Mouse (Mus musculus) heart, adult 8-10 months (tissue): ENCODE results near the gene Szrd1. TPM values are rescaled to one million over a fixed set of nuclear protein-coding genes. Genes with fewer than 3 reads are reported as not detected.

Experiments used
- DNase-seq: peaks from one replicate; pipeline ENCODE4 v3.0.0; 2022; ENCODE audit warnings: low spot score
- total RNA-seq, 4 experiments: library from RNA; stranded (reverse); gene quantifications; 2 replicates each; pipeline ENCODE4 v1.2.4; 2022

Szrd1 gene
- total RNA-seq = 100 to 1,000 TPM in 2 of 4 experiments, 10 to 100 TPM in 2; 87.5 to 111 (median 98.0) TPM

DNA sequence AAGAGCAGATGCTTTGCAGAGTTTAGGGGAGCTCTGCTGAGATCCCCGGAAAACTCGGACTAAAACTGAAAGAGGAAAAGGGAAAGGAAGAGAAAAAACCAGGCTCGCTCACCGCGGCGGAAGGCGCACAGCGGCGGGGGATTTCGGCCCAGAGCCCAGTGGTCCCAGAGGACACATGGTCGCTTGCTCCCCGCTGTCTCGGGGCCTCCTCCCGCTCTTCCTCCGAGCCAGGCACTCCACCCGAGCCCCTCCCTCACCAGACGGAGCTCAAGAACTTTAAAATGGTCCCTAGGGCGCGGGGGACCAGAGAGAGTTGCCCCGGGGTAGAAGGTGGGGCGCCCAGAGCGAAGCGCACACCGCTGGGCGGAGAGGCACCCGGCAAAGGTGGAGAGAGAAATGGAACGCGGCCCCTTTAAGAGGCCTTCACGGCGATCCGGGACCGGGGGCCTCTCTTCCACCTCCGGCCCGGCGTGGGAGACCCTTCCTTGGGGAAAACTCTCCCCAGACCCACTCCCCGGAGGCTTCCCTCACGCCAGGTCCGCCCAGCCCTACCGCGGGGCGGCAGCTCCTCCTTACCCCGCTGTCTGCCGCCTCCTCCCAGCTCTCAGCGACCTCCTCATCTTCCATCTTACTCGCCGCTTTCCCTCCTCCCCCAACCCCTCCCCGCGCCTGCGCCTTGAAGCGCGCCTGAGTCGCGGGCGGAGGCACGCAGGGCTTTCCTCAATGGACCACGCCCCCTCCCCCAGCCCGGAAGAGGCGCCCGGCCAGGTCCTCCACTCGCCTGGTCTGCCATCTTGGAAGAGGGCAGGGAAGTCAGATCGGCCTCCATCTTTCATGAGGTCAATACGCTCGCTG, at the start of gene Szrd1:
Szrd1 (minus strand) TSS at position 660 of the 855 bp plus-strand sequence.
- peak; percentile 97 for DNase-seq

DNA sequence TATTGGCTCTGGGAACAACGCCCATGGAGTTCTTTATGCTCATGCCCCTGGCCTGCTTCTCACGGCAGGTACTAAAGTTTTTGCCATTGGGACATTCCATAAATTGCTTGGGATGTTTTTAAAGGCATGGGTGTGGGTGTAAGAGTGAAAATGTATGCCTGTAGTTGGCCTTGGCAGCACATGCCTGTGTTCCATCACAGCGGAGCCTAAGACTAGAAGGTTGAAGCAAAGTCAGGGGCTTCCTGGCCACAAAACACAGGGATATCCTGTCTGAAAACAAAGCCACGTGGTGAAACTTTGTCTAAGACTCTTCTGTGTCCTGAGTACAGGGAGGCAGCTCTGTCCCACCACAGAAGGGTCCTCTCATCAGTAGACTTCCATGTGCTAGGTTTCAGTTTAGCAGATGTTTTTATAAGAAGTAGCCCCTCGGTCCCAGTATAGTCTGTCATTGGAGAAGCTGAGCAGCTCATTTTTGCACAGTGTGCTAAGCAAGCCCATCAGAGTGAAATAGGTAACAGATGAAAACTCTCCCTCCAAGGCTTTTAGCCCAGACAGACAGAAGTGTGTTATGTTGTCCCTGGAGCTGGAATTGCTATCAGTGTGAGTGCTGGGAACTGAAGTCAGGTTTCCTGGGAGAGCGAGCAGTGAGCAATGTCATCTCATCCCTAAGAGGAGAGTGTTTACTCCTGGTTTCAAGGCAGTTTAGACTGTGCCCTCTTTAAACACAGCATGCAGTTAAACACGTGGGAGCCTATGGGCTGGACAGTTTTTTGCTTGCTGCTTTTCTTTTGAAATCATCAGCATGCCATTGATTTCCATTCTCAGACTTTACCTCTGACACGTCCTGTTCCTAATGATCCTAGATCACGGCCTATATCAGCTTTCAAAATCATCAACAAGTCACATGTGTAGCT, 47.6 kb upstream of the Szrd1 start:
- DNase-seq = no peak

- DNase-seq = no peak
These were observed 44.9 kb upstream of the Szrd1 start for GRCm38 (mm10) chr4:141184426-141184825.

DNA sequence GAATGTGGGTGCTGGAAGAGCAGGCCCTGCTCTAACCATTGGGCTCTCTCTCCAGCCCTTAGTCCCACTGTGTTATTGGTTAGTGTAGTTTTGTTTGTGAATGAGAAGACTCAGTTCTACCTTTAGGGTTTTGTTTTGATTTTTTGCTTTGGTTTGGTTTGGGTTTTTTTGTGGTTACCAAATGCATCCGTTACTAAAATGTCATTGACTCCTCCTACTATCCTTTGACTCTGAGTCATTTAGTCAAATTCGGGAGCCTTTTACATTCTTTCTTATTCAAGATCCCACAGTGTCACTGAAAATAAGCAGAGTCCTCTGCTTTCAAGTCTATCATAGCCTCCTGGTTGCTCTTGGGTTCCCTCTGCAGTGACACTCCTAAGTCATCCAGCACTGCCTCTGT, 44.4 kb upstream of the Szrd1 start:
- DNase-seq = no peak

- no peak for DNase-seq
These were observed 42.4 kb upstream of the Szrd1 start for GRCm38 (mm10) chr4:141181981-141182380.

DNA sequence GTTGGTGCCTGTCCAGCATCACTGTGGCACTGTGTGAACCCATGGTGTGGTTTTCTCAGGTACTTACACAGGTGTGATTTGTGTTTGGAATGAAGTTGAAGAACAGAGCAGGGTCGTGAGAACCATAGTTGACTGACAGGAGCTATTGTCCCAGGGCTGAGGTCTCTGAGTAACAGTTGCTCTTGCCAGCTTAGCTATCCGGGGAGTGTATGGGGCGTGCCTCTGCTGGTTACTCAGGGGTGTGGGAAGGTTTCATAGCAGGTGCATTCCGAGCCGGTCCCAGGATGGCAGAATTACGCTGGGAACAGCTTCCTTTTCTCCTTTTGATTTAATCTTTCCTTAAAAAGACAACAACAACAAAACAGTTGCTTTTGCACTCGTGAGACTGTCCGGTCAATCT, 41.3 kb upstream of the Szrd1 start:
- no peak for DNase-seq

GRCm38 (mm10) chr4:141178500-141178899, 38.9 kb upstream of the Szrd1 start:
- no peak for DNase-seq

DNA sequence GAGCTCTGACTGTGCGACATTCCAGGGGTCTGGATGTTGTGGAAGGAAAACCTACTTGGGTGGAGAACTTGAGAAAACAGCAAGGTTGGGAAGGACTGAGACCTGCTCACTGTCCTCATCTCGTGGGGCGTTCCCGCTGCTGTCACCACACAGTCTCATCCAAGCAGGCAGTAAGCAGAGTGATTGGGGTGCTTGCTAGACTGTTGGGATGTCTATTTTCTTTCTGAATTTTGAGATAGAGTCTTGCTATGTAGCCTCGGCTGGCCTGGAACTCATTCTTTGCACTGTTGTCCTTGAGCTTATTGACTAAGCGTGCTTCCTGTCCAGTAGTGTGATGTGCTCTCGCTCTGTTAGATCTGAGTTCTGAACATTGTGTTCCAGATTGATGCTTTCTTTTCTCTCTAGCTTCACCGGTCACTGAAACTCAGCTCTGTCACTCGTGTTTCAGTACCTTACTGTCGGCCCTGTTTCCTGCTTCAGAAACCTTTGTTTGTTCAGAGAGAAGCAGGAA, 36.8 kb upstream of the Szrd1 start:
- peak; percentile 35 for DNase-seq

DNA sequence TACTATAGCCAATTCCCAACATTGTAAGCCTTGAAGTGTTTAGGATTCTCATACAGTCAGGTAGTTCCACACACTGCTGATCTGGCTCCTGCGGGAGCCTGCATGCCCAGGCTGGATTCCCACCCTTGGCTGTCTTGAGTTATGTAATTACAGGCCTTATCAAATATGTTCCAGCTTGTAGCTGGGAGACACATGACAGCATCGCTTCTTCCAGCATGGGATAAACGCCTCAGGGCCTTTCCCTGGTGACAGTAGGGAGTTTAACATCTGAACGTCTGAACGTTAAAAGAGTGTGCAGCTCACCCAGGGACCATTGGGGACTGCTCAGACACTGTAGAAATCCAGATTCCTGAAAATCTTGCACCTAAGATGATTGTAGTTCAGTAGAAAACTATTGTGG, 36.2 kb upstream of the Szrd1 start:
- DNase-seq = peak; percentile 40

GRCm38 (mm10) chr4:141172121-141172520, 32.5 kb upstream of the Szrd1 start:
- no peak for DNase-seq

DNA sequence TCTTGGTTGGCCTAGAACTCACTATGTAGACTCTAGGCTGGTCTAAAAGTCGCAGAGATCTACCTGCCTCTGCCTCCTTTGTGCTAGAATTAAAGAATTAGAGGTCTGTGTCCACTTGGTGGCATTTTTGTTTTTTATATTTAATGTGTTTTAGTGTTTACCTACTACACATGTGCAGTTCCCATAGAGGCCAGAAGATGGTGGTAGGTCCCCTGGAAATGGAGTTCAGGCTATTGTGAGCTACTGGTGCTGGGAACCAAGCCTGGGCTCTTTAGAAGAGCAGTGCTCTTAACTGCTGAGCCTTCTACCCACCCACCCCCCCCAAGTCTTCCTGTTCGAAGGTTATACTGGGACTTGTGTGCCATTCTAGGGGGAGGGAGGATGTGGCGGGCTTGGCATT, 27.6 kb upstream of the Szrd1 start:
- DNase-seq = no peak

- no peak for DNase-seq
These were observed 26.2 kb upstream of the Szrd1 start for GRCm38 (mm10) chr4:141165744-141166292.

GRCm38 (mm10) chr4:141163729-141164128, 24.2 kb upstream of the Szrd1 start:
- no peak for DNase-seq

- no peak for DNase-seq
These were observed 22.2 kb upstream of the Szrd1 start for GRCm38 (mm10) chr4:141161699-141162208.

GRCm38 (mm10) chr4:141160193-141160592, 20.6 kb upstream of the Szrd1 start:
- DNase-seq = no peak

DNA sequence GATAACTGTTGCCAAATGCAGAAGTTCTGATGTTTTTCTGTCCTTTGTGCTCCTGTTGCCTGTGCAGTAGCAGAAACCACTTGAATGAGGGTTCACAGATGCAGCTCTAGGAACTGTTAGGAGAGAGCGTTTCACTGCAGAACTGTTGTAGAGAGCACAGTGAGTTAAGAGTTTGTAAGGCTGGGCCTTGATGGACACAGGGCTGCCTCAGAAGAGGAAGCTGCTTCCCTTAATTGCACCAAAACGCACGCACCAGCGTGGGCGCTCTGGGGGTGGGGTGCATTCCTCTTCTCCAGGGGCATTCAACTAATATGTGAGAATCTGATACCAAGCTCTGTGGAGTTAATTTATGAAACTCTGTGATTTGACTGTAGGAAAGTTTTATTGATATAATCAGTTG, 20.1 kb upstream of the Szrd1 start:
- no peak for DNase-seq

DNA sequence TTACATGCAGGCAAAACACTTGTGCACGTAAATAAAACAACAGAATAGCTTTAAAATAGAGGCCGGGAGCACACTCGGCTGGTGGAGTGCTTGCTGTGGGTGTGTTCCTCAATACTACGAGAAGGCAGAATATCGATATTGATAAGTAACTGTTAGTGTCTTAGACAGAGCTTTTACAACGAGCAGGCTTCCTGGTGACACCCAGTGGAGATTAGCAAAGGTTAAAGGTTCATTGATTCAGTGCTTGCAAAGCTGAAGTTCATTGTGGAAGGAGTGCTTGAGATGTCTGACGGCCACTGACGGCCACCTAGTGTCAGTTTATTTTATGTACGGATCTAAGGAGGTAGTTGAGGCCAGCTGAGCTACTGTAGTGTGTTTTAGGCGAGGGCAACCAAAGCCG, 19.5 kb upstream of the Szrd1 start:
- no peak for DNase-seq

DNA sequence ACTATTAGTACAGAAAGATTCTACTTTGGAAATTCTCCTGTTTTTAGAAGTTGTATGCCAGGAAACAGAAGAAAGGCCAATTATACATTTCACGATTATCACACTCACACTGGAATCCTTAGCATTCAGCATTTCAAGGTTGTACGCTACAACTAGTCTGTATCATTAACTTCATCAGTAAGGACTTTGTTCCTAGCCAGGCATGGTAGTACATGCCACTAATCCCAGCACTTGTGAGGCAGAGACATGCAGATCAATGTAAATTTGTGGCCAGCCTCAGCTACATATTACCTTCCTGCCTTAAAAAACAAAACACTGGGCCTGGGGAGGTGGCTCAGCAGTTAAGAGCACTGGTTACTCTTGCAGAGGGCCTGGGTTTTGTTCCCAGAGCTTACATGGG, 19.0 kb upstream of the Szrd1 start:
- no peak for DNase-seq

GRCm38 (mm10) chr4:141157485-141157884, 17.9 kb upstream of the Szrd1 start:
- DNase-seq = no peak

GRCm38 (mm10) chr4:141149116-141149515, 9.5 kb upstream of the Szrd1 start:
- DNase-seq = no peak

DNA sequence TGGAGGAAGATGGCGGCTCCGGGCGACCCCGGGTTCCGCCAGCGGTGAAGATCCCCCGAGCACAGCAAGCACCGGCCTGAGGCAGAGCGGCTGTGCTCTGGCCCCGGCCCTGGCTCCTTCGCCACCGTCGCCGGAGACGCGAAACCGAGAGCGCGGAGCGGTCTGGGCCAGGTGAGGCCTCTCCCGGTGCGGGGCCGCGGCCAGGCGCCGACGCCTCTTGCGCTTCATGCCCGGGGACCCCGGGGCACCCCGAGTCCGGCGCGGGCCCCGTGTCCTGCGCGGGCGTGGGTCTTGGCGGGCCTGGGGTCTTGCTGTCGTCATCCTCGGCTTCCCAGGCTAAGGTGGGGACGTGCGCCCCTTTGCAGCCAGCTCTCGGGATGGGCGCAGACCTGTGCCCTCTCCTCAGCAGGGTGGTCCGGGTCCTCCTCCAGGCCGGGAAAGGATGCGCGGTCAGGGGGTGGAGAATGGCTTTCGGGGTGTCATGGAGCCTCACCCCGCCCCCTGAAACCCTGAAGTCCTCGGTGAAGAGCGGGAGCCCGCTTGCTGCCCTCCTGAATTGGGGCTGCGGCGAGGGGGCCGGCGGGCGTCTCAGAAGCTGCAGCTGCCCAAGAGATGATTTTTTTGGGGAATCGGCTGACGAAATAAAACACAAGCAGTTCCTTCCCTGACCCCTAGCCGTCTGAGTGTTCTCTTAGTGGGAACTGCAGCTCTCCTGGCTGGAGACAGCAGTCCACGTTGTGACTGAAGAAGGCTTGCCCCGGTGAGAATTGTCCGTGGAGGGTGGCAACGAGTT, 8.6 kb upstream of the Szrd1 start:
- DNase-seq = no peak
